Mouse (Mus musculus) Patski (cell line): ENCODE measurements around the gene Trmt5. TPM values are rescaled to one million over a fixed set of nuclear protein-coding genes. Genes with fewer than 3 reads are reported as not detected.

Source experiments
- ATAC-seq: fragments of 100-300 bp; one replicate; pipeline ENCODE4 v1.8.0; 2021
- CTCF ChIA-PET: fragments of 350-600 bp; sonication (Branson Sonifier 250); formaldehyde crosslinking; loops from one replicate; lab custom pipeline; 2022; ENCODE audit warnings: inconsistent platforms; lab: Charles Lee
- POLR2A ChIA-PET: fragments of 350-600 bp; sonication (Branson Sonifier 250); formaldehyde crosslinking; loops from one replicate; lab custom pipeline; 2022; ENCODE audit warnings: antibody characterized with exemption, inconsistent platforms; lab: Charles Lee
- DNase-seq: peaks from one replicate; pipeline ENCODE4 v3.0.0-alpha.2; 2011; ENCODE audit warnings: low read depth, low spot score
- H3K27me3 ChIP-seq: fragments of 371-371 bp; one replicate; pipeline ENCODE4 v1.5.1; 2021
- CTCF ChIP-seq: fragments of 100-300 bp; IDR thresholded peaks from one replicate; pipeline ENCODE4 v1.5.1; 2021
- in situ Hi-C: fragments of 300-500 bp; cut with MboI; formaldehyde crosslinking; loops from 3 replicates; pipeline ENCODE4 v1.11.1; 2018; ENCODE audit warnings: low pct_unique_long_range_greater_than_20kb, mixed read lengths
- polyA plus RNA-seq: library from polyadenylated mRNA; unstranded; gene quantifications from one replicate; pipeline ENCODE4 v1.2.3, GENCODE M21; 2021

Gene Trmt5
- polyA plus RNA-seq, 1 experiment from 2014 or later, result 19.1 TPM

DNA sequence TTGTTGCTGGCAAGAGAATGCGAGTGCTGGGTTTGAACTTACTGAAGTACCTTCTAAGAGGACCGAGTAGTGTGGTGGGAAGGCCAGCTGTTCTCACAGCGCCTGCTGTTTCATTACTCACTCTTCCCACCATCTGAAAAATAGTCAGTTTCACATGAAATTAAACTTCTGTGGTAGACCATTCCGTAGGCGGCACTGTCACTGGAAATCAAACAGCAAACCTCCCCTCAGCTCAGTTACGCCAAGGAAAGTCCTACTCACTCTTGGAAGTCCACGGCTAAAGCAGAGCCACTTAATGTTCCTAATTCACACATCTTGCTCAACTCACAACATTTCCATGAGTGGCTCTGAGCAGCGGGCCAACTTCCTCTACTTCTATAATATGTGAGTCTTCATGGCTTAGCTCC lies 37.7 kb upstream of the Trmt5 start:
- H3K27me3 ChIP-seq, result no peaks in the 10 kb centered on the region
- CTCF ChIA-PET, result interaction anchor here (0.8 to 2.9 kb wide), 6 partner anchors 10 to 303 kb away, joined by 3 to 8 read pairs (median 4); no protein-coding TSS in a partner anchor
- in situ Hi-C loops, result loop anchor here (5.0 kb wide), 1 partner anchor 212 kb away; the partner anchor contains the start of gene Six4
- ATAC-seq (no peak), DNase-seq (no peak)
- POLR2A ChIA-PET, result interaction anchor here (1.2 kb wide), 1 partner anchor 212 kb away, joined by 5 read pairs; no protein-coding TSS in a partner anchor
- no peak for TF ChIP-seq CTCF

DNA sequence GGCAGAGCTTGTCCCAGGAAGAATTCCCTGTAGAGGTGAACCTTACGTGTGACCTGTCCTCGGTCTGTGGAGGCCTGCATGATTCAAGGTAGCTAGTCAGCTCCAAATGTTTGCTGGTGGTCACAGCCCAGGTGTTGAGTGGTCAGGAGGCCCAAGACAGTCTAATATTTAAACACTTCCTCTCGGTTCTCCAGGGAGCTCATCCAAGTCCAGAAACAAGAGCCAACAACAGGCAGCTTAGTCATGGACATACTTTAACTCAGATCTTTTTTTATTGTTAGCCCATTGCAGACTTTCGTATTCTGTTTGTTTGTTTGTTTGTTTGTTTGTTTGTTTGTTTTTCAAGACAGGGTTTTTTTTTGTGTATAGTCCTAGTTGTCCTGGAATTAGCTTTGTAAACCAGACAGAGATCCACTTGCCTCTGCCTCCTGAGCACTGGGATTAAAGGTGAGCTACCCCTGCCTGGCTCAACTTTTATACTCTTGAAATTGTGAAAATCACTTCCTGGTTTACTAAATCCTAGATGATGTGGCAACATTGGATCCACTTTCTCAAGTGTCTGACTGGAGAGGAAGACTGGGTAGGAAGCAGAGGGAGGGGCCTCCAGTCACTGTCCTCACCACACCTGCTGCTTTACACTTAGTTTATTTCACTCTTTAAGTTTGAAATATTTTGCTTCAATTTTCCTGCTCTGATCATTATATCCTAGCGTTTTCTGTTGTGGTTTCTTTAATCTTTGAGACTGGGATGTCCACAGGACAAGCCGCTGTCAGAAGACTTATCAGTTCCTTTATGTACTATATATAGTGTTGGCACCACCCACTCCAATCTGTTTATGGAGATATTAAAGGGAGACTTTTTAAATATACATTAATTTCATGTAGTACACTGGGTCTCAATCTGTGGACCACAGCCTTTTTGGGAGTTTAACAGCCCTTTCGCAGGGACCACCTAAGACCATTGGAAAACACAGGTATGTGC lies 31.5 kb upstream of the Trmt5 start:
- ChIA-PET CTCF (interaction anchor here (1.6 kb wide), 1 partner anchor 8 kb away, joined by 3 read pairs; no protein-coding TSS in a partner anchor), POLR2A (no interaction called here)
- in situ Hi-C loops, result no loop called here
- no peaks in the 10 kb centered on the region for H3K27me3 ChIP-seq
- ATAC-seq (no peak), DNase-seq (no peak)
- no peak for TF ChIP-seq CTCF

DNA sequence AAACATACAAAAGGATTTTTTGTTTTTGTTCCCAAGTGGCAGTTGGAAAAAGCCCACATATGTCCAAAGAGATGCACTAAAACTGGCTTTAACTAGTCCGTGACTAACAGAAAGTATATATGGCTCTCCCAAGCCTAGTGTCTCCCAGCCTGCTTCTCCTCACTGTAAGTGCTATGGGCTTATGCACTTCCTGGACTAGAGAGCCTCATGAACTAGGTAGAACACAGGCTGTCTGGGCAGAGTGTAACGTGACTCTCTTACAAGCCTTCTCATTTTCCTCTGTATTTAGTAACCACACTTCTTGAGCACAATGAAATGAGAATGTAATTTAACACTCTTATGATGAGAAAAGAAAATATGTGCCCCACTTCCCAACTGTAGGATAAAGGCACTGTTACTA lies 22.2 kb upstream of the Trmt5 start:
- DNase-seq (no peak), ATAC-seq (no peak)
- CTCF ChIA-PET, result no interaction called here
- in situ Hi-C loops, result no loop called here
- no peaks in the 10 kb centered on the region for H3K27me3 ChIP-seq
- POLR2A ChIA-PET, result no interaction called here
- TF ChIP-seq CTCF, result no peak

DNA sequence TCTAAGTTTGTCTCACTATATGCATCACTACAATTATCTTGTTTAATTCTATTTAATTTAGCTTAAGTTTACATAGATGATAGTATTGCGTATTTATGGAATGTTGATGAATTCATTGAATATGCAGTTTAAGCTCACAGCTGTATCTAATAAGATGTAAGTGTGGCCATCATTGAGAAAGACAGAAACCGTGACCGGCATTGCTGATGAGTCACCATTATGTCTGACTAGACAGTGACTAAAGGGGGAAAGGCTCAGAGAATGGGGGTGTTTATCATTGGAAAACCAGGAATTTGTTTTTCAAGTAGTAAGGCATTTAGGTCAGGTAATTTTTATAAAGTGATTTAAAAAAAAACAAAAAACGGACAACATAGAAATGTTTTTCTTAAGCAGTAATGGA lies 21.2 kb upstream of the Trmt5 start:
- TF ChIP-seq CTCF, result no peak
- ChIA-PET CTCF (interaction anchor here (1.1 kb wide), 1 partner anchor 108 kb away, joined by 3 read pairs; no protein-coding TSS in a partner anchor), POLR2A (no interaction called here)
- ATAC-seq (no peak), DNase-seq (no peak)
- in situ Hi-C loops, result no loop called here
- no peaks in the 10 kb centered on the region for H3K27me3 ChIP-seq

DNA sequence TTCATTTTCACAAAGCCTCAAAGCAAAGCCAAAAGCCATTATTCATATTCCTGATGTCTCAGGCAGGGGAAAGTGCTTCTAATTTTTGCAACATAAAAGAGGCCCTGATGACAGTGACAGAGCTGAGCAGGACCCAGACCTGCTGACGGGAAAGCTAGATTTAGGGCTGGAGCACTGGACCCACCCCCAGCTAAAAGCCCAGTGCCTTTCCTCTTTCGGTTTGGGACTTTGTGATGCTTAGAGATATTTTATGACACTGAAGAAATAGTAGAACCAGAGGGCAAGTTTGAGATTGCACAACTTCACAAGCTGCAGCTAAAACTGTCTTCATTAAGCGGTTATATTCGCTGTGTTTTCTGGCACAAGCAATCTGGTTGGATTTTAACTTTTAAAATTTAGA lies 18.1 kb upstream of the Trmt5 start:
- ATAC-seq, result no peak
- CTCF ChIA-PET, result no interaction called here
- in situ Hi-C loops, result no loop called here

DNA sequence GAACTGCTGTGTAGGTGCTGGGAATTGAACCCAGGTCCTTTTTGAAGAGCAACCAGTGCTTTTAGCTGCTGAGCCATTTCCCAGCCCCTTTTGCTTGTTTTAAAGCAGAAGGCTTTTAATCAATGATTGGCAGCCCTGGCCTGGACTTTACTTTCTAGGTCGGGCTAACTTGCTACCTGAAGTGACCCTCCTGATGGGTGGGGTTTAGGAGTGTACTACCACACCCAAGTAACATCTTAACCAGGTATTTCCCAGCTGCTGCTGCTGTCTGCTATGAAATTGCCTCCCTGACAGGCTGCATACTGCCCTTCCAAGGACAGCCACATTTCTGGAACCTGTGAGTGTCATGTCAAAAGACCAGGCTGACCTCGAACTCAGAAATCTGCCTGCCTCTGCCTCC lies 14.0 kb upstream of the Trmt5 start:
- ATAC-seq (no peak), DNase-seq (no peak)
- no peaks in the 10 kb centered on the region for H3K27me3 ChIP-seq
- TF ChIP-seq CTCF, result no peak
- ChIA-PET POLR2A (no interaction called here), CTCF (no interaction called here)
- in situ Hi-C loops, result no loop called here

More for the DNA sequence above, 18.1 kb upstream of the Trmt5 start:
- no peak for TF ChIP-seq CTCF
- no peak for DNase-seq
- POLR2A ChIA-PET, result no interaction called here
- no peaks in the 10 kb centered on the region for H3K27me3 ChIP-seq

DNA sequence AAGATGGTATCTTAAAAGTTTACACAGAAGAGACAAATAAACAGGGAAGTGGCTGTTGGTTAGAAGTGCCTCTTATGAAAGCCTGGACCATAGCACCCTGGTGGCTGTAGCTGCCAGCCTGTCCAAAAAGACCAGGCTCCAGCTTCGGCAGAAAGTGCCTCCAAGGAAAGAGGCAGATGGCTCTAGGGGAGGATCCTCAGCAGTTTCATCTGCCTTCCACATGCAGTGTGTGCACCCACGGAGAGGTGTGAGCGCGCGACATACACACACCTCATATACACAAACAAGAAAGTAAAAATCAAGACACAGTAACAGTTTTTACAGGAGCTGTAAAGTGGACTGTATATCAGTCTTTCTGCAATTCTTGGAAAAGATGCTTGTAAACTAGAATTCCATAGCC lies 12.1 kb upstream of the Trmt5 start:
- CTCF ChIA-PET, result interaction anchor here (0.6 kb wide), 1 partner anchor 263 kb away, joined by 3 read pairs; no protein-coding TSS in a partner anchor
- DNase-seq (no peak), ATAC-seq (no peak)
- in situ Hi-C loops, result no loop called here
- no peak for TF ChIP-seq CTCF
- POLR2A ChIA-PET, result no interaction called here
- no peaks in the 10 kb centered on the region for H3K27me3 ChIP-seq

DNA sequence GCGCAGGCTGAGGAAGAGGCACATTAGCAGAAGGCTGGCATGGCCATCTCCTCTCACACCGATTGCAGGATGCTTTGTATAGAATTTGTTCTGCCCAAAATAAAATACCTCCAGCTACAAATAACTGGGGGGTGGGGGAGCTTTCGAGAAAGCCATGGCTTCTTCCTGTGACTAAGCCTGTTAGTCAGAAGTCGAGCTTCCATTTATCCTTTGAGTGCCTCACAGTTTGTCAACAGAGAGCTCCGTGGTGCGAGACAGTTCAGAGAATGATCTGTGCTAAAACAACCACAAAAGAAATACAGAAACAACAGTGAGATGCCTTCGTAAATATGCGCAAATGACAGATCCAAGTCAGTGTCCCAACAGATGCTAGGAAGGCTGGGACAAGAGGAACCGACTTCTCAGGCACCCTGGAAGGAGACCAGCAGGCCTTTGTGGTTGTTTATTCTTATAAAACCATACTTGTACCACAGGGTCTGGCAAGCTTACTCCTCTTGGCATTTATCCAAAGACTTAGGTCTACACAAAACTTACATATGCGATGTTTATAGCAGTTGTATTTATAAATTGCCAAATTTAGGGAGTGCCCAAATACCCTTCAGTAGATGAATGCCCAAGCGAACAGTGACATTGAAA lies 9.1 kb upstream of the Trmt5 start:
- no peak for TF ChIP-seq CTCF
- in situ Hi-C loops, result no loop called here
- ChIA-PET CTCF (no interaction called here), POLR2A (no interaction called here)
- DNase-seq (no peak), ATAC-seq (no peak)
- no peaks in the 10 kb centered on the region for H3K27me3 ChIP-seq

DNA sequence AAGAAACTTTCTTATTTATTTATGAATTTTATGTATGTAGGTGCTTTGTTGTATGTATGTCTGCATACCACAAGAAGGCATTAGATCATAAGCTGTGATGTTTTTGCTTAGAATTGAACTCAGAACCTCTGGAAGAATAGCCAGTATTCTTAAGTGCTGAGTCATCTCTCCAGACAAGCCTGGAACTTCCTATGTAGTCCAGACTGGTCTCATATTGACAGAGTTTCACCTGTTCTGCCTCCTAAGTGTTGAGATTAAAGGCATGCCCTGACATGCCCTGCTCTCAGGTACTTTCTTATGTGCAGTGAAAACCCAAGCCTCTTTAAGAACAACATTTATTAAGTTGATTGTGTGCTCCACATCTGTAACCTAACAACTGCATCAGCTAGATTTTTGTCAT lies 8.4 kb upstream of the Trmt5 start:
- TF ChIP-seq CTCF, result no peak
- DNase-seq (no peak), ATAC-seq (no peak)
- ChIA-PET POLR2A (no interaction called here), CTCF (no interaction called here)
- in situ Hi-C loops, result no loop called here
- H3K27me3 ChIP-seq, result no peaks in the 10 kb centered on the region

DNA sequence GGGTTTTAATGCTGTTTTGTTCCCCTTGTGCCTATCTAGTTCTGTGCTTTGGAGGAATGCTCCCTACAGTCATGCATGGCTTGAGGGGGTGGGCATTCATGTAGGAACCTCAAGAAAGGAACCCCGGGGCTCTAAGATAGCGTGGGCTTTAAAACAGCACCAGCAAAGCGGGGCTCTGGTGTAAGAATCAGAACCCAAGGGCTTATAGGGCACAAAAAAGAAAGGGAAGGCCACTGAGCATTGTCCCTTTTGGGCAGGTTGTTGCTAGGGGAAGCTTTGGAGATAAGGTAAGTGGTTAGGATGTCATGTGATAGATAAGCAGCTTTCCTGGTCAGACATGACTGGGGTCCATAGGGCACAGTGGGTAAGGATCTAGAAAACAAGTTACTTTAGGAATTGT lies 2.1 kb upstream of the Trmt5 start:
- ChIA-PET POLR2A (no interaction called here), CTCF (no interaction called here)
- no peaks in the 10 kb centered on the region for H3K27me3 ChIP-seq
- DNase-seq, result no peak
- no peak for TF ChIP-seq CTCF
- in situ Hi-C loops, result loop anchor here (5.0 to 10.0 kb wide), 2 partner anchors 229 to 244 kb away; no protein-coding TSS in a partner anchor
- ATAC-seq, result no peak
